Mouse (Mus musculus) liver, adult 2 months (tissue): ENCODE results near the gene Sobp. TPM values are rescaled to one million over a fixed set of nuclear protein-coding genes. Genes with fewer than 3 reads are reported as not detected.

Experiments
- DNase-seq: peaks from one replicate; pipeline ENCODE4 v3.0.0-alpha.2; 2011; ENCODE audit warnings: low read depth, low spot score; ENCODE audit errors: extremely low read depth
- H3K27ac ChIP-seq: fragments of 200-500 bp; replicated peaks from 2 replicates; pipeline ENCODE4 v1.5.1; 2012; ENCODE audit warnings: low read depth, mild to moderate bottlenecking, control low read depth, inconsistent platforms, low read length; ENCODE audit not compliant: insufficient read depth
- H3K27me3 ChIP-seq: fragments of 200-500 bp; 2 replicates; pipeline ENCODE4 v1.6.1; 2012; ENCODE audit warnings: mild to moderate bottlenecking, moderate library complexity, low read length, inconsistent platforms; ENCODE audit not compliant: control insufficient read depth, insufficient read depth
- H3K36me3 ChIP-seq: fragments of 200-500 bp; 2 replicates; pipeline ENCODE4 v1.6.1; 2012; ENCODE audit warnings: low read length, inconsistent platforms; ENCODE audit not compliant: control insufficient read depth, insufficient read depth
- H3K4me1 ChIP-seq: fragments of 200-500 bp; 2 replicates; pipeline ENCODE4 v1.6.1; 2011; ENCODE audit warnings: low read length; ENCODE audit not compliant: control insufficient read depth, insufficient read depth
- H3K4me3 ChIP-seq: fragments of 200-500 bp; 2 replicates; pipeline ENCODE4 v1.5.1; 2011; ENCODE audit warnings: low read depth, mild to moderate bottlenecking, control low read depth, low read length, moderate library complexity; ENCODE audit not compliant: insufficient read depth
- H3K79me2 ChIP-seq: fragments of 200-500 bp; 2 replicates; pipeline ENCODE4 v1.6.1; 2012; ENCODE audit warnings: inconsistent platforms, mild to moderate bottlenecking, low read length, moderate library complexity; ENCODE audit not compliant: control insufficient read depth, insufficient read depth
- H3K9ac ChIP-seq: fragments of 200-500 bp; 2 replicates; pipeline ENCODE4 v1.6.1; 2012; ENCODE audit warnings: low read depth, mild to moderate bottlenecking, control low read depth, inconsistent platforms, low read length
- CTCF ChIP-seq: fragments of 200-500 bp; IDR thresholded peaks from 2 replicates; pipeline ENCODE4 v1.5.1; 2011; ENCODE audit warnings: low read depth, low read length, control low read depth
- POLR2A ChIP-seq: fragments of 200-500 bp; IDR thresholded peaks from 2 replicates; pipeline ENCODE4 v1.6.1; 2011; ENCODE audit warnings: low read length, control low read depth; ENCODE audit not compliant: insufficient read depth; ENCODE audit errors: extremely low read depth
- WGBS: fragments of 180-500 bp; shearing (Covaris S2); methylation state at CpG from one replicate; pipeline ENCODE4 v1.1.7; 2018; 5-methylcytosine and 5-hydroxymethylcytosine counted together
- polyA plus RNA-seq: library from polyadenylated mRNA; depleted of rRNA; stranded (reverse); fragments of >200 nt; gene quantifications from 2 replicates; pipeline ENCODE4 v1.2.3, GENCODE M21; 2012
- total RNA-seq: library from RNA; depleted of rRNA; stranded (reverse); fragments of >200 nt; gene quantifications from 2 replicates; pipeline ENCODE4 v1.2.3, GENCODE M21; 2014

Gene Sobp
- total and polyA plus RNA-seq, 2 experiments, result 0.01 TPM; not detected in 1

- Histone ChIP-seq H3K27me3 (no peaks in the 10 kb centered on the region), H3K27ac (no peak overlapping the region), H3K9ac (no peak overlapping the region), H3K4me1 (no peaks in the 10 kb centered on the region), H3K79me2 (no peaks in the 10 kb centered on the region), H3K4me3 (no peak overlapping the region), H3K36me3 (no peaks in the 10 kb centered on the region)
- 79% methylated on average over 9 of the region's 9 CpGs for WGBS
- TF ChIP-seq CTCF (no peak), POLR2A (no peak)
- no peak for DNase-seq
These were observed 90.8 kb downstream of the Sobp start for GRCm38 (mm10) chr10:43083288-43084086.

- H3K9ac ChIP-seq, result no peak overlapping the region
These were observed 93.0 kb downstream of the Sobp start for GRCm38 (mm10) chr10:43081316-43081715.

GRCm38 (mm10) chr10:43075535-43076152 lies 98.7 kb downstream of the Sobp start:
- Histone ChIP-seq H3K27ac (no peak overlapping the region), H3K36me3 (no peaks in the 10 kb centered on the region), H3K79me2 (no peaks in the 10 kb centered on the region), H3K4me3 (no peak overlapping the region), H3K27me3 (no peaks in the 10 kb centered on the region), H3K9ac (no peak overlapping the region), H3K4me1 (no peaks in the 10 kb centered on the region)
- no peak for DNase-seq
- no peak for TF ChIP-seq POLR2A
- no peak for TF ChIP-seq CTCF
- WGBS, result 75% methylated on average over 13 of the region's 13 CpGs

More at GRCm38 (mm10) chr10:43081316-43081715, 93.0 kb downstream of the Sobp start:
- H3K79me2 ChIP-seq, result no peaks in the 10 kb centered on the region
- H3K27ac ChIP-seq, result no peak overlapping the region
- no peaks in the 10 kb centered on the region for H3K4me1 ChIP-seq
- TF ChIP-seq CTCF (no peak), POLR2A (no peak)
- H3K27me3 ChIP-seq, result no peaks in the 10 kb centered on the region
- no peak for DNase-seq
- H3K36me3 ChIP-seq, result no peaks in the 10 kb centered on the region
- H3K4me3 ChIP-seq, result no peak overlapping the region
- 74% methylated on average over 3 of the region's 3 CpGs for WGBS

- no peak overlapping the region for H3K27ac ChIP-seq
- no peak for DNase-seq
- 78% methylated on average over 8 of the region's 8 CpGs for WGBS
These were observed 101.0 kb downstream of the Sobp start for GRCm38 (mm10) chr10:43073281-43073680.

GRCm38 (mm10) chr10:43070893-43071292 lies 103.4 kb downstream of the Sobp start:
- no peak for DNase-seq
- no peak for TF ChIP-seq CTCF
- TF ChIP-seq POLR2A, result no peak
- H3K4me1 ChIP-seq, result no peaks in the 10 kb centered on the region
- H3K27me3 ChIP-seq, result no peaks in the 10 kb centered on the region
- H3K27ac ChIP-seq, result no peak overlapping the region
- WGBS, result 90% methylated on average over 6 of the region's 6 CpGs
- H3K4me3 ChIP-seq, result no peak overlapping the region
- H3K9ac ChIP-seq, result no peak overlapping the region
- H3K36me3 ChIP-seq, result no peaks in the 10 kb centered on the region
- no peaks in the 10 kb centered on the region for H3K79me2 ChIP-seq

More at GRCm38 (mm10) chr10:43073281-43073680, 101.0 kb downstream of the Sobp start:
- Histone ChIP-seq H3K4me3 (no peak overlapping the region), H3K27me3 (no peaks in the 10 kb centered on the region), H3K79me2 (no peaks in the 10 kb centered on the region), H3K9ac (no peak overlapping the region), H3K36me3 (no peaks in the 10 kb centered on the region), H3K4me1 (no peaks in the 10 kb centered on the region)
- no peak for TF ChIP-seq POLR2A
- TF ChIP-seq CTCF, result no peak

GRCm38 (mm10) chr10:43065331-43065730 lies 109.0 kb downstream of the Sobp start:
- H3K27ac ChIP-seq, result no peak overlapping the region
- WGBS, result 86% methylated on average over 7 of the region's 7 CpGs
- no peaks in the 10 kb centered on the region for H3K27me3 ChIP-seq
- no peaks in the 10 kb centered on the region for H3K36me3 ChIP-seq
- no peaks in the 10 kb centered on the region for H3K79me2 ChIP-seq
- no peak overlapping the region for H3K4me3 ChIP-seq
- no peak for DNase-seq
- no peaks in the 10 kb centered on the region for H3K4me1 ChIP-seq
- no peak overlapping the region for H3K9ac ChIP-seq
- TF ChIP-seq CTCF (no peak), POLR2A (no peak)
